Mouse (Mus musculus) heart, embryonic 14.5 days (tissue): ENCODE results near the gene Ccdc85a. TPM values are rescaled to one million over a fixed set of nuclear protein-coding genes. Genes with fewer than 3 reads are reported as not detected.
"Not testable (repeated sequence)": the region's sequence is repeated elsewhere in the genome, so short reads cannot be mapped to it uniquely, and the experiment has no call there.

Experiments used
- ATAC-seq: fragments of 200-750 bp; cut with Nextera tagmentation; 2 replicates; pipeline ENCODE4 v1.8.0; 2017; ENCODE audit warnings: low read depth, moderate TSS enrichment; ENCODE audit not compliant: insufficient number of reproducible peaks, insufficient read depth, low FRiP score
- H3K27ac ChIP-seq, 2 experiments: fragments of 200-500 bp in 1 of 2; fragments of 300-500 bp in 1 of 2; sonication (generic) in 1 of 2; replicated peaks in 1 of 2; 2 replicates each; pipeline ENCODE4 v1.5.1; 2012 to 2014; ENCODE audit warnings: low read depth in 2 of 2, low read length in 2 of 2, control low read depth in 1 of 2, mild to moderate bottlenecking in 1 of 2, mixed read lengths in 1 of 2; ENCODE audit not compliant: control insufficient read depth in 1 of 2, insufficient read depth in 1 of 2
- H3K27me3 ChIP-seq: fragments of 300-500 bp; sonication (generic); 2 replicates; pipeline ENCODE4 v1.6.1; 2014; ENCODE audit warnings: mild to moderate bottlenecking, low read length, control low read depth; ENCODE audit not compliant: control insufficient read depth, insufficient read depth
- H3K36me3 ChIP-seq: fragments of 300-500 bp; sonication (generic); 2 replicates; pipeline ENCODE4 v1.6.1; 2014; ENCODE audit warnings: mild to moderate bottlenecking, control low read depth, low read length, mixed read lengths; ENCODE audit not compliant: control insufficient read depth, insufficient read depth
- H3K4me1 ChIP-seq, 2 experiments: fragments of 200-500 bp in 1 of 2; fragments of 300-500 bp in 1 of 2; sonication (generic) in 1 of 2; 2 replicates each; pipeline ENCODE4 v1.6.1; 2012 to 2014; ENCODE audit warnings: low read length in 2 of 2, control low read depth in 1 of 2, mixed read lengths in 1 of 2; ENCODE audit not compliant: control insufficient read depth in 2 of 2, insufficient read depth in 2 of 2
- H3K4me2 ChIP-seq: fragments of 300-500 bp; sonication (generic); 2 replicates; pipeline ENCODE4 v1.6.1; 2014; ENCODE audit warnings: mild to moderate bottlenecking, low read length
- H3K4me3 ChIP-seq, 2 experiments: fragments of 200-500 bp in 1 of 2; fragments of 300-500 bp in 1 of 2; sonication (generic) in 1 of 2; 2 replicates each; pipeline ENCODE4 v1.5.1; 2012 to 2014; ENCODE audit warnings: low read length in 2 of 2, mild to moderate bottlenecking in 2 of 2, control low read depth in 1 of 2, low read depth in 1 of 2, moderate library complexity in 1 of 2; ENCODE audit not compliant: control insufficient read depth in 1 of 2, insufficient read depth in 1 of 2
- H3K9ac ChIP-seq: fragments of 300-500 bp; sonication (generic); 2 replicates; pipeline ENCODE4 v1.6.1; 2014; ENCODE audit warnings: mild to moderate bottlenecking, low read length
- H3K9me3 ChIP-seq: fragments of 300-500 bp; sonication (generic); 2 replicates; pipeline ENCODE4 v1.6.1; 2016; ENCODE audit warnings: low read length, control low read depth; ENCODE audit not compliant: control insufficient read depth
- WGBS: fragments of 180-500 bp; shearing (Covaris S2); extraction: QIAGEN DNeasy Blood & Tissue Kit; methylation state at CpG from one replicate; pipeline ENCODE4 v1.1.7; 2014; 5-methylcytosine and 5-hydroxymethylcytosine counted together
- polyA plus RNA-seq: library from polyadenylated mRNA; unstranded; fragments of >200 nt; fragmentation: Nextera tagmentation; extraction: Ambion mirVana; gene quantifications from 2 replicates; pipeline ENCODE4 v1.2.1, GENCODE M21; 2014

The Ccdc85a gene
- polyA plus RNA-seq, 1 experiment from 2014 or later: 0.93 TPM

DNA sequence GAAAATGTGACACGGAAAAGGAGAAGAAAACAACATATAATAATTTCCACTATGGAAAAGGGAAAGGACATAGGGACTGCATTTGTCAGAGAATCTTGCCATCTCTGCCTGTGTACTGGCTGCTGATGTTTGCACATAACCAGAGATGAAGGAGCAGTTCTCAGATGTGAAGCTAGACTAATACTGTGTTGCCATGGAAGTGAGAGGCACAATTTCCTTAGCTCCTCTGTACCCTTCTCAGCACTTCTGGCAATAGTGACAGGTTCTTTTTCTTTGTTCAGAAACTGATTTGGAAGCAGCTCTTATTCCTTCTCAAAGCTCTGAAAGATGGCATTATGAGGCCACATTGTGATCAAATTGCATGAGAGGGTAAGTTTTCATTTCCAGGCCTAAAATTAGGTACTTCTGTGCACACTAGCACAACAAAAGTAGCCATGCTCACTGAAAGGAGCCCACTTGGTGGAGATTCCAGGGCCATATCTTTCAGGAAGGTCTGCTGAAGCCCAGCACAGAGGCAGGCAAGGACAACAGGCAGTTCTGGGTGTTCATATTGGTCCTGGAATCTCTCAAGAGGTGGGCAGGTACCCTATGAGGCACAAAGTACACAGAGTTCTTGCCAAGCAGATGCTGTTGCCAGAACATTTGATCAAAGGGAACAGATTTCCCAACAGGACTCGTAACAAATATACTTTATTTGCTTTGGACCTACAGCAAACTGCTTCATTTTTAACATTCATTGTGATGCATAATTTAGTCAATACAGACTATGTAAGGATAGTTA is 161.5 kb downstream of the Ccdc85a start:
- no peaks in the 10 kb centered on the region for H3K36me3 ChIP-seq
- no peak overlapping the region for H3K9ac ChIP-seq
- H3K27me3 ChIP-seq: no peaks in the 10 kb centered on the region
- H3K4me1 ChIP-seq: no peaks in the 10 kb centered on the region
- WGBS: 75% methylated on average over 2 of the region's 2 CpGs
- no peak overlapping the region for H3K4me3 ChIP-seq
- no peak overlapping the region for H3K4me2 ChIP-seq
- ATAC-seq: no peak
- H3K27ac ChIP-seq: no peak overlapping the region
- H3K9me3 ChIP-seq: no peaks in the 10 kb centered on the region

DNA sequence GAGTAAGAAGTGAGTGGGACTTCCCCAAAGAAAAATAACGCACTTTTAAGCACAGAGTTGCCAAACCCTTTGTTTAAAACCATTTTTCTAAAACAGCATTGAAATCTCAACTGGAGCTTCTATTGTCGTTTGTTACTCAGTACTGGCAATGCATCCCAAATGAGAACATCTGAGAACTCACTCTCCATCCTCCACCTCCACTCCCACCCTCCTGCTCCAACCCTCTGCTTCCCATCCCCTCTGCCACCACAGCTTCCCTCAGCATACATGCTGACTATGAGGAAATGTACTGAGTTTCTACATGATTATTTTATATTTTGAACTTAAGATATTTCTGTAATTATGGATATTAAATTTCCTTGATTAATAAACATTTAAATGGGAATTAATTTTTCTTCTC is 168.3 kb downstream of the Ccdc85a start:
- no peaks in the 10 kb centered on the region for H3K36me3 ChIP-seq
- no peak overlapping the region for H3K4me3 ChIP-seq
- H3K4me1 ChIP-seq: no peaks in the 10 kb centered on the region
- H3K27ac ChIP-seq: no peak overlapping the region
- no peaks in the 10 kb centered on the region for H3K27me3 ChIP-seq
- no peak overlapping the region for H3K4me2 ChIP-seq
- no peak for ATAC-seq
- WGBS: 63% methylated on average over 2 of the region's 2 CpGs
- H3K9ac ChIP-seq: no peak overlapping the region
- no peaks in the 10 kb centered on the region for H3K9me3 ChIP-seq

DNA sequence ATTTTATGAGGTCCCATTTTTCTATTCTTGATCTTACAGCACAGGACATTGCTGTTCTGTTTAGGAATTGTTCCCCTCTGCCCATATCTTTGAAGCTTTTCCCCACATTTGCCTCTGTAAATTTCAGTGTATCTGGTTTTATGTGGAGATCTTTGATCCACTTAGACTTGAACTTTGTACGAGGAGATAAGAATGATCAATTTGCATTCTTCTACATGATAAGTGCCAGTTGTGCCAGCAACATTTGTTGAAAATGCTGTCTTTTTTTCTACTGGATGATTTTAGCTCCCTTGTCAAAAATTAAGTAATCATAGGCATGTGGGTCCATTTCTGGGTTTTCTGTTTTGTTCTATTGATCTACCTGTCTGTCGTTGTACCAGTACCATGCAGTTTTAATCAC is 174.2 kb downstream of the Ccdc85a start:
- not testable (repeated sequence) for H3K27me3 ChIP-seq, H3K9ac ChIP-seq, H3K4me1 ChIP-seq, H3K27ac ChIP-seq, H3K4me2 ChIP-seq, H3K9me3 ChIP-seq, H3K4me3 ChIP-seq, H3K36me3 ChIP-seq, ATAC-seq
- WGBS: 77% methylated on average over 2 of the region's 2 CpGs

DNA sequence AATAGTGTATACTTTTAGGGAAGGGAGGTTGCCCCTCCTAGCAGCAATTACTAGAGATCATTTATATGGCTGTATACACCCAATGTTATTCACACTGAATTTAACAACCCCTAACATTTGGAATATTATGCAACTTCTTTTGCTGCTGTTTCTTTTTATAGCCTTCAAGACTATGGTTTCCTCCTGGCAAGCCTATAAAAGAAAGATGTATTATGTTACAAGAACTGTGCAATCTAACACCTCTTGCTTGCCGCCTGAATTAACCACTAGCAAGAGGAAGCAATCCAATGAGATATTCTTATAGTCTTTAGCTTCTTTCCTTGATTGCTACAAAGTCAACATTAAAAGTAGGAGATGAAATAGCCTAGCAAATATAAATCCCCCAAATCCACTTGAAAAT is 187.0 kb downstream of the Ccdc85a start:
- no peaks in the 10 kb centered on the region for H3K9me3 ChIP-seq

DNA sequence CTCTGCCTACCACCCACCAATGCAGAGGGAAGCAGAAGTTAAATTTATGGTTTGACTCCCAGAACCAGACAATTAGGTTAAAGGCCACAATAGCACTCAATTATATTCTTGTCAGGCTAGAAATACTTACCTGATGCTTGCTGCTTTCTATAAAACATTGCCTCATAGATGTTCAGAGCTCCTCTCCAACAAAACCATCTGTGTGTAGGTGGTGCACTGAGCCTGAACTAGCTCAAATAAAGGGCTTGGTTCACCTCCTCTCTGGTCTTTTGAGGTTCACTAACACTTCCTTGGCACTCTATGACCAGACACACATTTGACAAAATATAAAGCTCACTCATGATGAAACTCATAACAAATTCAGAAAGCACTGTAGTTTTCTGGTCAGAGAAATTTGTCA is 208.2 kb downstream of the Ccdc85a start:
- no peaks in the 10 kb centered on the region for H3K36me3 ChIP-seq
- H3K27me3 ChIP-seq: no peaks in the 10 kb centered on the region
- H3K9ac ChIP-seq: no peak overlapping the region
- no peaks in the 10 kb centered on the region for H3K4me1 ChIP-seq
- no peak overlapping the region for H3K4me3 ChIP-seq
- no peak overlapping the region for H3K4me2 ChIP-seq
- no peak for ATAC-seq
- no peaks in the 10 kb centered on the region for H3K9me3 ChIP-seq
- no peak overlapping the region for H3K27ac ChIP-seq

More for the DNA sequence above, 187.0 kb downstream of the Ccdc85a start:
- Histone ChIP-seq H3K4me2 (no peak overlapping the region), H3K36me3 (no peaks in the 10 kb centered on the region), H3K27ac (no peak overlapping the region), H3K4me1 (no peaks in the 10 kb centered on the region), H3K27me3 (no peaks in the 10 kb centered on the region), H3K9ac (no peak overlapping the region), H3K4me3 (no peak overlapping the region)
- ATAC-seq: no peak
- 61% methylated on average over 1 of the region's 1 CpGs for WGBS

DNA sequence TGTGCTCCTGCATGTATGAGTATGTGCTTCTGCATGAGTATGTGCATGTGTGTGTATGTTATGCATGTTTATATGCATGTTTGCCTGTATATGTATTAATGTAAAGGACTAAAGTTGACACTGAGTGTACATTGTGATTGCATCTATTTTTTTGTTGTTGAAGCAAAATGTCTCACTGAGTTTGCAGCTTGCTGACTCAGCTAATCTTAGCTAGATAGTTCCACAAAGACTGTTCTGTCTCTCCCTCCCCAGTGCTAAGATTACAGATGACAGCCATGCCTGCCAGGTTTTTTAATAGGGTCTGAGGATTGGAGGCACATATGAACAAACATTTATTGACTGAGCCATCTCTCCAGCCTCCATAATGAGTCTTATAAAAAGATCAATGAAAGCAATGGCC is 209.5 kb downstream of the Ccdc85a start:
- ATAC-seq: no peak
- no peaks in the 10 kb centered on the region for H3K9me3 ChIP-seq

DNA sequence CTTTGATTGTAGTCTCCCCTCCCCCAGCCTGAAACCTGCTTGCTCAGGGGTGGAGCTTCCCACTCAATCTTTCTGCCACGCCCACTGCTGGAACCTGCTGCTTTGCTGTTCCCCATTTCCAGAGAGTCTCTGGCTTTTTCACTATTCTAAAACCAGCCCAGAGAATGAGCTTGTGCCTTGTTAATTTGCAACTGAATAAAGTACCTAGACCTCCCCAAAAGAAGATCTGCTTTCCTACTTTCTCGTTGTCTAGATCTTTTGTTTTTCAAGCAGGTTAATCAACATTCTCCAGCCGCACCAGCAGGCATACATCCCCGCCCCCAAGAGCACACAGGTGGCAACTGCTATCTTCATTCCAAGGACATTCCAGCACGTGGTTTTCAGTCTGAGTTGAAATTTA is 212.7 kb downstream of the Ccdc85a start:
- not testable (repeated sequence) for H3K9ac ChIP-seq, H3K27me3 ChIP-seq, H3K4me1 ChIP-seq, ATAC-seq, H3K4me3 ChIP-seq, H3K27ac ChIP-seq, H3K36me3 ChIP-seq, H3K4me2 ChIP-seq, H3K9me3 ChIP-seq
- WGBS: 69% methylated on average over 5 of the region's 5 CpGs

More for the DNA sequence above, 209.5 kb downstream of the Ccdc85a start:
- Histone ChIP-seq H3K4me3 (no peak overlapping the region), H3K4me2 (no peak overlapping the region), H3K27ac (no peak overlapping the region), H3K9ac (no peak overlapping the region), H3K36me3 (no peaks in the 10 kb centered on the region), H3K4me1 (no peaks in the 10 kb centered on the region), H3K27me3 (no peaks in the 10 kb centered on the region)

DNA sequence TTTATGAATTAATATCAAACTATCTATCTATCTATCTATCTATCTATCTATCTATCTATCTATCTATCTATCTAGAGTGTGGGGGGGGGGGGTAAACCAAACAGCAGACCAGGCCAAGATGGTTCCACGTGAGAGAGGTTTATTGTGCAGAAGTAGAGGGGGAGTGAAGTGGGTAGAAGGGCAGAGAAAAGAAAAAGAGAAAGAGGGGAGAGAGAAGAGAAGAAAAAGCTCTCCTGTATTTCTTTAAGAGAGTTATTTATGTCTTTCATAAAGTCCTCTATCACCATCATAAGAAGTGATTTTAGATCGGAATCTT is 218.2 kb downstream of the Ccdc85a start:
- H3K4me1 ChIP-seq: peaks cover 0 to 3% of the 10 kb centered on the region in 2 experiments; a peak in 1 of 4 replicates
- H3K36me3 ChIP-seq: no peaks in the 10 kb centered on the region
- H3K27me3 ChIP-seq: no peaks in the 10 kb centered on the region
- ATAC-seq: no peak
- no peaks in the 10 kb centered on the region for H3K9me3 ChIP-seq
- no peak overlapping the region for H3K27ac ChIP-seq
- peak overlapping the region; percentile 70 for H3K9ac ChIP-seq
- H3K4me2 ChIP-seq: peak overlapping the region; percentile 70
- WGBS: 39% methylated on average over 2 of the region's 2 CpGs
- H3K4me3 ChIP-seq: peak overlapping the region; percentile 42 to 47; a peak in 3 of 4 replicates
